Mouse (Mus musculus) CD4-positive helper T cell, adult 2 months (primary cell): Measurements from ENCODE around the gene Mylk.

Source experiments
- DNase-seq: peaks from one replicate; pipeline ENCODE4 v3.0.0-alpha.2; 2012; ENCODE audit warnings: low read depth, missing footprints, low spot score

The Mylk gene

DNA sequence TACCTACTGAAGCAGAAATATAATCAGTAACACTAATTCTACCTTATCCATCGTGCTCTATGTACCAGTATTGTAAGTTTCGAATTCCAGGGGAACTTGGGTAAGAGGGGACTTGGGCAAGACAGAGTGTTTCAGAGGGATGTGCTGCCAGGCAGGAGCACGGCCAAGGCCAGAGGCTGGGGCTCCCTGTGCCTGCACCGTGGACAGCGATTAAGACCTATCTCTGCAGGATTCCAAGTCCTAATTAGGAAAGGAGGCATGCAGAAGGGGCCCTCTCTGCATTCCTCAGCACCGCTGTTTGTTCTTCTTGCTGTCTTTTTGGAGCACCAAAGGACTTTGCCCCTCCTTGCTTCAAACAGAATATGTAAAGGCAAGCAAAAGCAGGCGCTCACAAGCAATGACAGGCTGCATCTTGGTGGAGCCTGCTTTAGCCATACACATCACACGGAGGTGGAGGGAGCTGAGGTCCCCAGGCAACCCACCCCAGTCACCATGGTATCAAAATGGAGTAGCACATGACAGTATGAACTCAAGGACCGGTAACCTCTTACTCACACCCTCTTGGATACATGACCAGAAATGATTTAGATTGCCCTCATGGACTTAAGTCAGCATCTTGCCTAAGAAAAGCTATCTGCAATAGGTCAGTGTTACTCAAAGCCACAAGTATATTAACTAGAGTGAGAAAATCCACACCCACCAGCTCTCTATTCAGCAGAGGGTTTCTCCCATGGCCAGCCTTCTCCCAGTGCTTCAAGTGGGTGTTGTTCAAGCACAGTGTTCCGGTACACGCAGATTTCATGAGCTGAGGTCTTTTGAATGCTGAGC, 239.4 kb downstream of the Mylk start:
- no peak for DNase-seq

DNA sequence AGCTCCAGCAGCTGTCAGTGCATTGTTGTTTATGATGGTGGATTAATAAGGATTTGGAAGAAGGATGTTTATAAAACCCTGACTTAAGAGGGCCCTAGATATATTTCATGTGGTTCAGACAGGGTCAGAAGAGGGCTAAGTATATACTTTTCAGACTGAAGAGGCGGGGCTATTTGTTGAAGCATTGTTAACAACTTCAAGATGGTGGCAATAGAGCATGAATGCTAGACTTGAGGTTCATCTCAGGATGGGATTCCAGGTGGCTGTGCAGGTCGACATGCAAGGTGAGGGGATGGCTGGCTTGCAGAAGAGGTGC, 240.0 kb downstream of the Mylk start:
- DNase-seq = no peak

DNA sequence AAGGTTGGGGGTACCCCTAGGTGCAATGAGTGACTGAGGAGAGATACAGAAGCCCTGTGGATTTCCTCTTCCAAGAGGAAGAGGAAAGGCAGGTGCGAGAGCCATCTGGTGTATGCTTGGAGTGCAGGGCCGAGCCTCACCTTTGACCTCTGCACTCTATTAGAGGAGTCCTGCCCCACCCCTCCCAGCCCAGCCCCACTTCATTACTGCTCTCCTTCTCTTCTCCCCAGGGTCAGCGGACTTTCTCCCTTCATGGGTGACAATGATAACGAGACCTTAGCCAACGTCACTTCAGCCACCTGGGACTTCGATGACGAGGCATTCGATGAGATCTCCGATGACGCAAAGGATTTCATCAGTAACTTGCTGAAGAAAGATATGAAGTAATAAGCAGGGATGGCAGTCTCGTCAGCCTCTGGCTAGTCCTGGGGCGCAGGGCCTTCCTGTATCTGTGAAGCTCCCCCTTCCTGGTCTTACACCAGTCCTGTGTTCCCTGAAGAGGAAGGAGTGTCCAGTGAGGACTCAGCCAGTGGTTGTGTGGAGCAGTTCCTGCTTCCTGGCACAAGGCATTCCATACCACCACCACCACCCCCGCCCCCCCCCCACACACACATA, 241.3 kb downstream of the Mylk start:
- DNase-seq = no peak

DNA sequence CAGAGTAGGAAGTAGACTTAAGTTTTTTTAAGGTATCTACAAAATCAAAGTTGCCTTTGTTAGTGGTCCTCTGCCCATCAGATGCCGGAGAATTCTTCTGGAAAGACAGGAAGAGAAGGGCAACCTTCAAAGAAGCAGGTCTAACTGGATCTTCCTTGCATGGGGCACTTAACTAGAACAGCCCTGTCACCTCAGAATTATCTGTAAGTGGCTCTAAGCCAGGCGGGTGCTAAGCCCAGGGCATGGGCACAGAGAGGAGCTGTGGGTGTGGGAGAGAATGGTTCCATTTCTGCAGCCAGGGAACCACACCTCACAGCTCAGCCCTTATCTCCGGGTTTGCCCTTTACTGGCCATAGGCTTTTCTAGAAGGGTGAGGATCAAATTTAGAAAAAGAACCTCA, 246.4 kb downstream of the Mylk start:
- no peak for DNase-seq

DNA sequence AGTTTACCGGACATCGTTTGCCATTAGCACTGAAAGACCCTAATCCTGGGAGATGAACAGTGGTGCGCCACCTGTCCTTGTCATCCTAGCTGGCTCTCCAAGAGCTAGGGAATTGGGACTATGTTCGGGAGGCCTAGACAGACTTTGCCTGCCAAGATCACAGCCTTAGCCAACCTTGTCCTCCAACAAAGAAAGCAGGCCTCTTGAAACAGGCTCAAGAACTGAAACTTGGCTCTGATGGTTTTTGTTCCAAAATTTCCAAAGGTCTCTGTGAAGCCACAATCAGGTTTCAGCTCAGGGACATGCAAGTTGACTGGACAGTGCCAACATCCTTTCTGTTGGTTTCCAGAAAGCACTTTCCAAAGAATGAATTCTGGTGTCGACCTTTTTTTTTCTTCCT, 247.8 kb downstream of the Mylk start:
- DNase-seq = no peak

DNA sequence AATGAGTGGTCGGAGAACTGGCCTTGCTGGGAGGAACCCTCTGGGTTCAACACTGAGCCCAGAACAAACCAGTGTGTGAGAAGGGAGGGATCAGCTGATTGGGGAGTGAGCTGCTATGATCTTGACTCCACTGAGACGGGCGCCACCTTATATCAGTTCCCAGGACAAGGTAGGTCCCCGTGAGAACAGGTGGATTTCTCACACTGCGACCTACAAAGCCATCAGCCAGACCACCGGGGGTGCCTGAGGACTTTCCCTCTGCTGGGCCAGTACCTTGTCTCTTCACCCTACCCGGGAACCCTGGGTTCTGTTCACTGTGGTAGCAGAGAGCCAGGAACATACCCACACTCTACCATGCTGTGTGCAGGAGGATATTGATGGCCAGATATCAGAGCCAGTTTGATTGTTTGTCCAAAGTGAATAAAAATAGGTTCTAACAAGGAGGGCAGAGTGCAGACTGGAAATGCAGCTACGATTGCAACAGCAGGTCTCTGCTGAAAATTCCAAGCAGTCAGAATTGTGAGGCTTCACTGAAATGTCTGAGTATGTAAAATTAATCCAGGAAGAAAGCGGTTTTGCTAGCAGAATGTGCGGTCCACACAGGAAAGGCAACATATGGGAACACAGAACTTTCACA, 248.8 kb downstream of the Mylk start:
- no peak for DNase-seq

DNA sequence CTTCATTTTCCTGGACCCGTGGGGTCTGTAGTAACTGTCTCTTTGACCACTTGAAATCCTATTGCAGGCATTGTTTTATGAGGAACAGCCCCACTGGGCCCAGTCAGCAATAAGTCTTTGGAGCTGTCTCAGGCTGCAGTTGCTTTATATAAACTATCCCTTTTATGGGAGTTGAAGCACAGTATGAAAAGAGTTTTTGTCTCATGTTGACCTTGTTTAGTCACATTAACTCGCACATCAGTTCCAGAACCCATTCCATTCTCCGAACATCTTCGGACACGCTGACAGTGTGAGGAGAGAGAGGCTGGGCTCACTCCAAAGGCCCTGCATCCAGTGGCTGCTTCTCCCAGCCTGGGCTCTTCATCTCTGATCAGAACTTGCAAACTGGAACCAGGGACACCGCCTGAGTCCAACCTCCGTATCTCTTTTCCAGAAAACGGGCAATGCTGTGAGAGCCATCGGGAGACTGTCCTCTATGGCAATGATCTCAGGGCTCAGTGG, 249.7 kb downstream of the Mylk start:
- no peak for DNase-seq

DNA sequence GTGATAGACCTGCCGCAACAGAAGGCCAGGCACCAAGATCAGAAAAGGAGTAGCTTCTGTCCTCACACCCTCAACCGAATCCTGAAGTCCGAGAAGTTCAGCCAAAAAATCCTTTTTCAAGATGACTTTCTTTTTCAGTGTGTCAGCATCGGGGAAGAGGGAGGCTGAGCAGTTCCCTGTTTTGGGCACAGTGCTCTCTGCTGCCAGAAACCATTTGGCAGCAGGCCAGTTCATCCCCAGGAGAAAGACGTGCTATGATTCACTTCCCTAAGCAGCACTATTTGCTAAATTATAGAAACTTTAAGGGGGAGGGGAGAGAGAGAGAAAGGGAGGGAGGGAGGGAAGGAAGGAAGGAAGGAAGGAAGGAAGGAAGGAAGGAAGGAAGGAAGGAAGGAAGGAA, 251.1 kb downstream of the Mylk start:
- DNase-seq = no peak

DNA sequence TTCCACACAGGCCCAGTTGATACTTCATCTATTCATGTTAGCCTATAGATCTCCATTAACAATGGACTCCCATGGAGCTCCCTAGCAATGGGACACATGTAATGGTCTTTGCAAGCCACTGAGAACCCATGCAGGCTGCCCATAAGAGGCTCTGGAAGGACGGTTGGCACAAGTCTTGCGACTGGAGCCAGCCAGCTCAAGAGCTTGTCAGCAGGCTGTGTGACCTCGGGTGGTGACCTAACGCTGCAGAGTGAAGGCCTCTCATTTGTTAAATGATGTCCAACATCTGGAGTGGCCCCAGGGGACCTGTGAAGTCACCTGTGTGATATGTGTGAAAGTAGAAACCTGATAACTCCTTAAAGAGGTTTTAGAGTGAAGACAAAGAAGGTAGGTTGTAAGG, 252.0 kb downstream of the Mylk start:
- DNase-seq = no peak

DNA sequence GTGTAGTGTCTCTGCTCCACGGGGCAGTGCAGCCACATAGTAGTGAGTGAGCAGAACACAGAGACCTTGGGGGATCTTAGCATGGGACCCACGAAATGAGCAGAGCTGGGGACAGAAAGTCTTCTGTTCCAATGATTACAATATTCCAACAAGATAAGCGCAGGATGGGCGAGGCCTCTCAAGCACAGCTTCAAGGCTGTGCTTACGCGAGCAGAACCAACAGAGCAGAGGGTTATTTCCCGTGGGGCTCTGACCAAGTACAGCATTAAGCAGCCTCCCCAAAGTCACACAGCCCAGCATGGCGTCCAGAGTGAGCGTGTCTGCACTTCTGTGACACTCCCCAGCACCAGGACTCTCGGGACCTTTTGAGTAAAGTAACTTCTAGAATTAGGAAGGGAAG, 252.6 kb downstream of the Mylk start:
- DNase-seq = no peak

DNA sequence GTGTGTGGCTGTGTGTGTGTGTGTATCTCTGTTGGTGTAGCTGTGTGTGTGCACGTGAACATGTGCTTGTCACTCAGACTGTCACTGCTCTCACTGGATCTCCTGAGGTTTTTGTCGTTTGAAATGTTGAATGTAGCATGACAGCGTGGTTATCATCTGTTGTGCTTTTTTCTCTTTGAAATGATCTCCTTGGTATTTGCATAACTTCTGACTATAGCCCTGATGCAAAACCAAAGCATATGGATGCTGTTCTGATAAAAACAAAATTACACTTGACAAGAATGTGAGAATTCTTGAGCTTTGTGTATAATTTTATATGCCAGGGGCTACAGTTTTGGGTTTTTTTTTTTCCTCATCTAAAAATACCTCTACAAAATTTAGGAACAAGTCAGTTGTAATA, 254.0 kb downstream of the Mylk start:
- no peak for DNase-seq

DNA sequence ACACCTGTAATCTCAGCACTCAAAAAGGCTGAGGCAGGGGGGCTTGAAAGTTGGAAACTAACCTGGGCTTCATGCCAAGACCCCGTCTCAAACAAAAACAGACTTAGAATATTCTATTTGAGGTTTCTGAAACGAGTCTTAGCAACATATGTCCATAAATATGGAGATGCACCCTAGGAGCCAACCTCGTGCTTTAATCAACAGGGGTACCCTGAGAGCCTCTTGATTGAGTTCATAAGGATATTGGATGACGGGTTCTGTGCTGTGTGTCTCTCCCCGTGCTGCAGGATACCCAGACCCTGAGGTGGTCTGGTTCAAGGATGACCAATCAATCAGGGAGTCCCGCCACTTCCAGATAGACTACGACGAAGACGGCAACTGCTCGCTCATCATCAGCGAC, 255.0 kb downstream of the Mylk start:
- no peak for DNase-seq

DNA sequence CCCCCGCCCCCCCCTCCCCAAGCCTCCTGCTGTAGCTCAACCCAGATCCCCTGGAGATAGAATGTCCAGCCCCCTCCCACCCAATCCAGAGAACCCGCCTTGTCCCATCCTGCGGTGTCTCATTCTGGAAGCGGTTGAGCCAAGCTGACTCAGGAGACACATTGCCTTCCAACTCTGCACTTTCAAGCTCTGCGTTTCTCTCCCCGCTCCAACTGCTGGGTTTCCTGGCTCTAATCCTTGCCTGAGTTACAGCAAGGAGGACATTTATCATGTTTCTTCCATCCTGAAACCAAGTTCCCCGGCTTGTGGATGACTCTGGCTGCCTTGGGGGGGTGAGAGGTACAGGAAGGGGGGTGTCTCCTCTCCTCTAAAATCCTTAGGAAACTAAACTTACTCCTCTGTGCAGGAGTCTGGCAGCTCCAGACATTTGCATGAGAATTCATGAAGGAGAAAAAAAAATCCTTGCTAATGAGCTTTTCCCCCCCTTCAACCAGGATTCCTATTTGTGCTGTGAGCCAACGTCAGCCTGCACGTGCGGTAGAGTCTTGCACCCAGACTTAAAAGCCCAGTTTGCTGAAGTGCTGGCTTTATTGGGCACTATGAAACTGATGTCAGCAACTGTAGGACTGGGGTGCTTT, 256.0 kb downstream of the Mylk start:
- DNase-seq = no peak

DNA sequence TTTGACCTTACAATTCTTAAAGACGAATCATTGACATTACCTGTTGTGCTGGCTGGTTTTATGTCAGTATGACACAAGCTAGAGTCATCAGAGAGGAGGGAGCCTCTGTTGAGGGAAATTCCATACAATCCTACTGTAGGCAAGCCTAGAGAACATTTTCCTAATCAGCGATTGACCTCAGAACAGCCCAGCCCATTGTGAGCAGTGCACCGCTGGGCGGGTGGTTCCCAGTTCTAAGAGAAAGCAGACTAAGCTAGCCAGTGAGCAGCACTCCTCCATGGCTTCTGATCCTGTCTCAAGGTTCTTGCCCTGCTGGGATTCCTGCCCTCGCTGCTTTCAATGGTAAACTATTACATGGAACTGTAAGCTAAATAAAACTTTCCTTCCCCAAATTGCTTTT, 259.3 kb downstream of the Mylk start:
- no peak for DNase-seq

DNA sequence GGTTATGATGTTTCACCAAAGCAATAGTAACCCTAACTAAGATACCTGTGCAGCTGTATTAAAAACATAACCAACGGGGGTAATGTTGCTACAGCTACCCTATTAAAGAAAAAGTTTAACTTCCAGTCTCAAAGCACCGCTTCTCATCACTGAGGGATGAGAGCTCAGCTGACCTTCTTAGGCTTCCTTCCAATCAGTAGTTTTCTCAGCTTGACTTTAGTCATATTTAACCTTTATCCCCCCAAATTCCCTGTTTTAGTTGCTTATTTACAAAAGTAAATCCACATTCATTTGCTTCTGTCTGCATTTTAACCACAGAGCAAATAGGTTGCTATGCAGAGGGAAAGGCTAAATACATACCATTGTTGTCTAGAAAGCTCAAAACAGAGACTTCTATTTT, 259.7 kb downstream of the Mylk start:
- no peak for DNase-seq

DNA sequence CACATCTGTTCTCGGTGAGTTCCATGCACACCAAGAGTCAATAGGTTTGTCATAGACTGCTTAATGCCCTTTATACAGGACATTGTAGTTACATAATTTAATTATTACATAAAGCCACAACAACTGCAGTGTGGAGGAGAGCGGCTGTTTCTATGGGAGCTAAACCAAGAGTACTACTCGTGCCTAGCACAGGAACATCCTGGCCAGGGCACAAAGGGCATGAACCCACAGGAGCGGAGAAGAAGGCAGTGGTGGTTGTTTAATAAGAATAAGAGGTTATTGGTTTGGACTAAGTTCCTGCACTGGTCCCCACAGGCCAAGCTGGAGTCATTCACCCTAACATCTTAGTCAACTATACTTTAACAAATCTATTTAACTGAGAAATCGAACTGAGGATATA, 261.2 kb downstream of the Mylk start:
- no peak for DNase-seq

DNA sequence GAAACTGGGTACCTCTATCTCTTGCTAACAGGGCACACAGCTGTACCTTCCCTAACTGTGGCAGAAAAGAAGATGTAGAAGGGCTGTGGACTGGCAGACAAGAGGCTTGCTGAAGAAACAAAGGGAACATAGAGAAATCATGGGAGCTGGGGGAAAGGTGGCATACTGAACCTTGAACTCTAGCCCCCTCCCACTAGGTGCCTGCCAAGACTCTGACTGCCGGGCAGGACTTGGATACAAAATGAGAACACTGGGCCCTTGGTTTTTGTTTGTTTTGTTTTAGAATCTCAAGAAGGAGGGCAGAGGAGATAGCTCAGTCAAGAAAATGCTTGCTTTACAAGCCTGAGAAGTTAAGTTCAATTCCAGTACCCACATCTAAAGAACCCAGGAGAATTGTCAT, 262.4 kb downstream of the Mylk start:
- DNase-seq = no peak

DNA sequence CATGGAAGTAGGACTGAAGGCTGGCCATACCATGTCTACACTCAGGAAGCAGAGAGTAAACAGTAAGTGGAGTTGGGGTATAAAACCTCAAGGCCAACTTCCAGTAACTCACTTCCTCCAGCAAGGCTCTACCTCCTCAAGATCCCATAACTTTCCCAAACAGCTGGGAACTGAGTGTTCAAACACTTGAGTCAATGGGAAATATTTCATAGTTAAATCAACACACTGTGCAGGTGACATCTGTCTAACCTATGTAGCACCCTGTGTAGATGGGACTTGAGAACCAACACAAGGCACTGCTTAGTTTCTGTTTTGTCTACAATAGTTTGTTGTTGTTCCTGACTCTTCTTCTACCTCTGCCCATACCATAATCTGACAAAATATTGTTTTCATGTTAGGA, 263.4 kb downstream of the Mylk start:
- DNase-seq = no peak

DNA sequence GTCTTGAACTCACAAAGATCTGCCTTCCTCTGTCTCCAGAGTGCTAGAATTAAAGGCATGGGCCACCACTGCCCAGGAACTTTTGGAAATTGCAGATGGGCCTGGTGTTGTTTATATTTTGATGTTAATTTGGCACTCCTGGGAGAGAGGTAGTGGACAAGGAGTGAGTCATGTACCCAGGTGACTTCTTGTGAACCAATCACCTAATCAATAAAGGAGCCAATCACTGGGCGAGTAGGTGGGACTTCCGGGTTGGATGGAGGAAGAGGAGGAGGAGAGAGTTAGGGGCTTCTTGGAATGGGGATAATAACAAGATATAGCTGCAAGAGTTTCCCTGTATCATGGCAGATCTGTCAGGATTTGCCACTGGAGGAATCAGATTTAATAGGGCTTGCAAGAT, 268.5 kb downstream of the Mylk start:
- no peak for DNase-seq

DNA sequence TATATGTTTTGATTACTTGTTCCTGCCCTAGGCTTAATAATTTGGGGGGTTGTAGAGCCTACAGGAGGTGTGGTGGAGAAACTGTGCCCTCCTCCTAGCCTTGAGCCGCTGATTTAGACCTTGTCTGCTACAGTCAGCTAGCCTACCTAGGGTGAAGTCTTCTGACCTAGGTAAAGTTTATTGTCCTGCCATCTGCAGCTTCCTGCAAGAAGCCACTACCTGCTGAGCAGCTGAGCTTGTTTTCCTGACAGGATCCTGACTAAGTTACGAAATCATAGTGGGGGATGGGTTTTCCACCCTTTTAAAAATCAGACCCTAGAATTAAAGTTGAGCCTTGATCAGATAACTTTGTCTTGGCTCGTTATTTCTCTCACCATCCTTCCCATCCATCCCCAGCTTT, 271.5 kb downstream of the Mylk start:
- DNase-seq = no peak

DNA sequence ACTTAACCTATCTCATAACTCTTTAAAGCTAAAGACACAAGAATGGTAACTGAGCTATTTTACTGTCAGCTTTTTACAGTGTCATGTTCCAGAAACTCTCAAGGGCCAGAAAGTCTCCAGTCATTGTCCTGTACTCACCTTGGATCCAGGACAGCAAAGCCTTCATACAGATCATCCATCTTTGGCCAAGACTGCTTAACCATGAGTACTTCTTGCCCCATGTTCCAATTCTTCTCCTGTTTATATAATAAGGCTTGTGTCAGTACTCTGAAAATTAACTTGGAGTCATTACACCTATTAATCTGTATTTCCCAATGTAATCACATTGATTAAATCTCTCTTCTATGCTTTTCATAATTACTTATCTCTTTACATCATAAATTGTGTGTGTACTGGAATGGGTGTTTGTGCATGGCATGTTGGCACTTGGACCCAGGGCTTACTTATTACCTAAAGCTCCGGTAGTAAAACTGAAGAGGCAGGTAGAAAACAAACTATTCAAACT, 273.5 kb downstream of the Mylk start:
- no peak for DNase-seq

DNA sequence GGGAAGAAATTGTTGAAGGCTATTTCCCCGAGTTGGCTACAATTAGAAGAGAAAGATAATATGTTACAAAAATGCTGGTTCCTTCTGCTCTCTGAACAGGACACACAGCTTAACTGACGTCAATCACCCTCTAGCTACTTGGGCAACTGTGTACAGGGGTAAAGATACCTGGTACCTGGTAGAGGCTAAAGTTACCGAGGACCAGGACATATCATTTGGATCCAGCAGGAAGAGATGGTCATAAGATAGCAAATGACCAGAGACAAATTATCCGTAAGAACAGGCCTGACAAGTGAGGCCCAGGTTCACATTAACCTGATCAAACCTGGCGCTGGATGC, 276.9 kb downstream of the Mylk start:
- DNase-seq = no peak
